Mouse (Mus musculus) cerebellum, postnatal 14 days (tissue): ENCODE measurements at regions not wholly inside any gene's neighbourhood (a gene's known extent, or its start where the extent isn't known, plus 50 kb on each side); places are given as distances from the start of the nearest gene placed in this dataset.

Experiments used
- DNase-seq, 2 experiments: peaks; one replicate each; pipeline ENCODE4 v3.0.0; 2021; ENCODE audit warnings: mixed read lengths in 2 of 2

GRCm38 (mm10) chr12:25215266-25215665 is 118.3 kb upstream of the Id2 start:
- DNase-seq = no peak

- no peak for DNase-seq
Observed at GRCm38 (mm10) chr12:25213782-25214478, 117.0 kb upstream of the Id2 start.

GRCm38 (mm10) chr12:25211331-25211730 is 114.4 kb upstream of the Id2 start:
- no peak for DNase-seq

- DNase-seq = no peak
Observed at GRCm38 (mm10) chr12:25210597-25210996, 113.7 kb upstream of the Id2 start.

- DNase-seq = peak in 1 of 2 experiments; percentile 29
Observed at GRCm38 (mm10) chr12:25209333-25209728, 112.4 kb upstream of the Id2 start.

GRCm38 (mm10) chr12:25208670-25209332 is 111.9 kb upstream of the Id2 start:
- peak in 1 of 2 experiments; percentile 16 for DNase-seq

- no peak for DNase-seq
Observed at GRCm38 (mm10) chr12:25203371-25204067, 106.6 kb upstream of the Id2 start.

GRCm38 (mm10) chr12:25200161-25200560 is 103.2 kb upstream of the Id2 start:
- DNase-seq = no peak

- no peak for DNase-seq
Observed at GRCm38 (mm10) chr12:25197757-25198156, 100.8 kb upstream of the Id2 start.

GRCm38 (mm10) chr12:25196022-25196421 is 99.1 kb upstream of the Id2 start:
- DNase-seq = no peak

GRCm38 (mm10) chr12:25192216-25192615 is 95.3 kb upstream of the Id2 start:
- DNase-seq = no peak

- DNase-seq = no peak
Observed at GRCm38 (mm10) chr12:25190360-25190759, 93.4 kb upstream of the Id2 start.

- peak; percentile 37 to 54 for DNase-seq
Observed at GRCm38 (mm10) chr12:25189174-25189761, 92.3 kb upstream of the Id2 start.

- DNase-seq = no peak
Observed at GRCm38 (mm10) chr12:25188556-25188955, 91.6 kb upstream of the Id2 start.

GRCm38 (mm10) chr12:25187216-25187615 is 90.3 kb upstream of the Id2 start:
- DNase-seq = no peak

- DNase-seq = no peak
Observed at GRCm38 (mm10) chr12:25182680-25183079, 85.7 kb upstream of the Id2 start.

GRCm38 (mm10) chr12:25181317-25181716 is 84.4 kb upstream of the Id2 start:
- DNase-seq = no peak

- no peak for DNase-seq
Observed at GRCm38 (mm10) chr12:25180861-25181260, 83.9 kb upstream of the Id2 start.

GRCm38 (mm10) chr12:25180289-25180688 is 83.3 kb upstream of the Id2 start:
- DNase-seq = no peak

- DNase-seq = no peak
Observed at GRCm38 (mm10) chr12:25178491-25179115, 81.7 kb upstream of the Id2 start.

GRCm38 (mm10) chr12:25177827-25178226 is 80.9 kb upstream of the Id2 start:
- DNase-seq = no peak

GRCm38 (mm10) chr12:25176565-25176964 is 79.6 kb upstream of the Id2 start:
- no peak for DNase-seq

GRCm38 (mm10) chr12:25173064-25173463 is 76.1 kb upstream of the Id2 start:
- DNase-seq = no peak
